Mouse (Mus musculus): ENCODE measurements around the gene Cacnb3. TPM values are rescaled to one million over a fixed set of nuclear protein-coding genes. Genes with fewer than 3 reads are reported as not detected.

Gene Cacnb3
- total RNA-seq, 2 experiments from 2014 or later = 139 to 147 TPM

GRCm38 (mm10) chr15:98674994-98675545 lies 44.4 kb downstream of the Cacnb3 start:
- DNase-seq (ENCODE audit: low spot score in 2 of 2) = peak in 1 of 2 experiments; percentile 25

GRCm38 (mm10) chr15:98675634-98676250 lies 45.1 kb downstream of the Cacnb3 start:
- no peak for DNase-seq (ENCODE audit: low spot score in 2 of 2)

GRCm38 (mm10) chr15:98676471-98676870 lies 45.8 kb downstream of the Cacnb3 start:
- DNase-seq (ENCODE audit: low spot score in 2 of 2) = peak; percentile 26 to 43

GRCm38 (mm10) chr15:98676940-98677728 lies 46.5 kb downstream of the Cacnb3 start, which contains the start of gene Rnd1:
Gene Rnd1 (minus strand): TSS chr15:98677461.
- DNase-seq (ENCODE audit: low spot score in 2 of 2) = peak; percentile 74 to 82

DNA sequence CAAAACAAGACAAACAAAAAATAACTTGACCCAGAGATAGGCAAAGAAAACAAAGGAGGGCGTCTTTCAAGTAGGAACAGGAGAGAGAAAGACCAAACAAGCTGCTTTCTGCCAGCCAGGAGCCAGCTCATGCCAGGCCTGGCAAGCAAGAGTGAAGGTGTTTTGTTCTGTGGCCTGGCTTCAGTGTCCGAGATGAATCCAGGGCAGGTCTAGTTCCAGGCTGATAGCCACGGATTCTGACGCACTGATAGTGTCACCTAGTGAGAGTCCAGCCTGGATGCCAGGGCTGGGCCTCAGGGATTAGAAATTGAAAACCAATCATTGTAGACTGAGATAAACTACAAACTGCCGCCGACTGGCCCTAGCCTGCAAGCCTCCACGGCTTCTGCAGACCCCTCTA lies 47.3 kb downstream of the Cacnb3 start:
- no peak for DNase-seq (ENCODE audit: low spot score in 2 of 2)

DNA sequence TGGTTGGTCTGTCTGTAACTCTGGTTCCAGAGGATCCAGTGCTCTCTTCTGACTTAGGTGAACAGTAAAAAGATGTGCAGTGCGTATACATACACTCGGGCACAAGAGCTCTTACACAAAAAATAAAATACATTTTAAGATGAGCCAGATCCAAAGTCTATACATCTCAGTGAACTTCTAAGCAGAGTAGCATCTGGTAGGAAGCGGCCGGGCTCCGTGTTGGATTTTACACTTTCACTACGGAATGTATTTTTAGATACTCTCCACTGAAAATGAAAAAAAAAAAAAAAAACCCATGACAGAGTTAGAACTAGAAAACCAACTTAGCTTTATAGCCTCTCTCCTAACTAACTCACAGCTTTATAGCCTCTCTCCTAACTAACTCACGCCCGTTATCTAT lies 50.0 kb downstream of the Cacnb3 start:
- no peak for DNase-seq (ENCODE audit: low spot score in 2 of 2)

DNA sequence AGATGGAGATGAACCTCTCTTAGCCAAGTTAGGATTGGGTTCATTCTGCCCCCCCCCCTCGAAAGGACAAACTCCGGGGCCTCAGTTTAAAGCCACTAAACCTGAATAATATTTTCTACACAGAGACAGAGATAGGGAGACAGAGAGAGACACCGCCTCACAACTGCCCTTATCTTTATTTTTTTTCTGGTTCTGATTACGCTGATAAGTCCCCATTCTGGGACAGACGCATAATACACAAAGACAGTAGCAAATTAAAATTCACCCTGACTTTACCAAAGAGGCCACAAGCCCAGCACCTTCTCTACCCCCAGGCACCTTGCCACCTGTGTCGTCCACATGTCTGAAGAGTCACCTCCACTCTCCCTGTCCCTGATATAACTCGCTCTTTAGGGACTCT lies 51.0 kb downstream of the Cacnb3 start:
- no peak for DNase-seq (ENCODE audit: low spot score in 2 of 2)

DNA sequence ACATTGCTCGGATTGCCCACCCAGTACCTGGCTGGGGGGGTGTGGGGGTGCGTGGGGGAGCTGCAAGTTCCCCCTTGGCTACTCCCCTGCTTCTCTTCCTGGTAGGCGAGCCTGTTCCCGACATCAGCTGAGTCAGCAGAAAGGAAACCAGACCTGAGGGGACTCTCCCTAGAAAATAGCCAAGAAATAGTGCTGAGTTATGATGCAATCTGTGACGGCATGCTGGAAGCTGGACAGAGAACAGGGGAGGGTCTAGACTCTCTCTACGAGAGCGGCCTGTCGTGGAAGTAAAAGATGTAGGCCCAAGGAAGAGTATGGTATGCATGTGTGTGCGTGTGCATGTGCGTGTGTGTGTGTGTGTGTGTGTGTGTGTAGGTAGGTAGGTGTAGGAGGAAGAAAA lies 52.5 kb downstream of the Cacnb3 start:
- no peak for DNase-seq (ENCODE audit: low spot score in 2 of 2)

- no peak for DNase-seq (ENCODE audit: low spot score in 2 of 2)
Measured at GRCm38 (mm10) chr15:98683746-98684145, 53.1 kb downstream of the Cacnb3 start.

DNA sequence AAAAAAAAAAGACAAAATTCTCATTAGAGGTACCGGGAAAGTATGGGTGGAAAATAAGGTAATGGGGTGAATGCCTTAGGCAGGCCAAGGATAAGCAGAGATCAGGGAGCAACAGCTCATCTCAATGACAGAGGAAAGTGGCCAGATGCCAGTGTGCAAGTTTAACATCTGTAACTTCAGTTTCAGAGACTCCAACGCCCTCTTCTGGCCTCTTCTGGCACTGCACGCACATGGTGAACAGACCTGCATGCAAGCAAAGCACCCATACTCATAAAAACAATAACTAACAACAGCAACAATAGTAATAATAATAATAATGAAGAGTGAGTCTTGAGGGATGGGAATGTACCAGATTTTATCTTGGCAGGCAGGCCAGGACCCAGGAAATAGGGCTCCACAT lies 55.3 kb downstream of the Cacnb3 start:
- no peak for DNase-seq (ENCODE audit: low spot score in 2 of 2)

- DNase-seq (ENCODE audit: low spot score in 2 of 2) = no peak
Measured at GRCm38 (mm10) chr15:98689682-98690081, 59.0 kb downstream of the Cacnb3 start.

GRCm38 (mm10) chr15:98691486-98692147 lies 61.0 kb downstream of the Cacnb3 start:
- no peak for DNase-seq (ENCODE audit: low spot score in 2 of 2)

GRCm38 (mm10) chr15:98692171-98692715 lies 61.6 kb downstream of the Cacnb3 start:
- no peak for DNase-seq (ENCODE audit: low spot score in 2 of 2)

Other genes starting within 250 kb of the Cacnb3 start
- gene Olfr283, start 249.9 kb upstream of the Cacnb3 start, total RNA-seq (2021) = not detected
- gene Olfr282, start 199.6 kb upstream of the Cacnb3 start, total RNA-seq (2021) = not detected
- not detected for gene Olfr281, start 178.3 kb upstream of the Cacnb3 start, total RNA-seq (2021)
- gene OR5BS1P, start 160.9 kb upstream of the Cacnb3 start, total RNA-seq (2021) = not detected
- gene Lalba, start 148.1 kb upstream of the Cacnb3 start, total RNA-seq (2021) = not detected
- not detected for gene Olfr279, start 138.4 kb upstream of the Cacnb3 start, total RNA-seq (2021)
- 10 to 100 TPM; 71.9 to 73.2 TPM for gene Kansl2, start 96.6 kb upstream of the Cacnb3 start, total RNA-seq (2021)
- 10 to 100 TPM; 36.0 to 51.6 TPM for gene Ccnt1, start 59.9 kb upstream of the Cacnb3 start, total RNA-seq (2021)
- not detected for gene 4930415O20Rik, start 59.8 kb upstream of the Cacnb3 start, total RNA-seq (2021)
- gene Adcy6, start 20.8 kb upstream of the Cacnb3 start, total RNA-seq (2021) = 10 to 100 TPM; 41.4 to 44.6 TPM
- gene Ddx23, start 32.1 kb downstream of the Cacnb3 start, total RNA-seq (2021) = 10 to 100 TPM; 78.3 to 81.4 TPM
- 10 to 100 TPM; 31.2 to 34.3 TPM for gene Rnd1, start 46.6 kb downstream of the Cacnb3 start, total RNA-seq (2021)
- 10 to 100 TPM in 1 of 2 experiments, 1 to 10 TPM in 1; 9.7 to 14.2 TPM for gene Ccdc65, start 77.4 kb downstream of the Cacnb3 start, total RNA-seq (2021)
- 1 to 10 TPM; 2.2 to 2.6 TPM for gene Fkbp11, start 97.4 kb downstream of the Cacnb3 start, total RNA-seq (2021)
- 100 to 1,000 TPM; 636 TPM for gene Arf3, start 132.4 kb downstream of the Cacnb3 start, total RNA-seq (2021)
- under 1 TPM; 0.25 to 0.37 TPM for gene Wnt10b, start 147.3 kb downstream of the Cacnb3 start, total RNA-seq (2021)
- gene Wnt1, start 159.0 kb downstream of the Cacnb3 start, total RNA-seq (2021) = not detected
- 100 to 1,000 TPM; 401 to 403 TPM for gene Ddn, start 178.7 kb downstream of the Cacnb3 start, total RNA-seq (2021)
- 10 to 100 TPM; 39.3 to 41.0 TPM for gene Prkag1, start 200.7 kb downstream of the Cacnb3 start, total RNA-seq (2021)
- gene Kmt2d, start 240.4 kb downstream of the Cacnb3 start, total RNA-seq (2021) = 10 to 100 TPM; 71.4 to 77.3 TPM

Measured in layer of hippocampus, postnatal 10 days (tissue).